Mouse (Mus musculus) gastrocnemius, postnatal 25 days (tissue): ENCODE measurements at regions not wholly inside any gene's neighbourhood (a gene's known extent, or its start where the extent isn't known, plus 50 kb on each side); places are given as distances from the start of the nearest gene placed in this dataset.
"Not testable (repeated sequence)": the region's sequence is repeated elsewhere in the genome, so short reads cannot be mapped to it uniquely, and the experiment has no call there.

Source experiments
- DNase-seq: peaks from one replicate; pipeline ENCODE4 v3.0.0; 2022

- peak; percentile 6 for DNase-seq
Observed at GRCm38 (mm10) chr3:31508471-31508870, 198.3 kb upstream of the Slc7a14 start.

- peak; percentile 14 for DNase-seq
Observed at GRCm38 (mm10) chr3:31499201-31499968, 189.2 kb upstream of the Slc7a14 start.

GRCm38 (mm10) chr3:31495287-31495686 lies 185.1 kb upstream of the Slc7a14 start:
- DNase-seq = no peak

DNA sequence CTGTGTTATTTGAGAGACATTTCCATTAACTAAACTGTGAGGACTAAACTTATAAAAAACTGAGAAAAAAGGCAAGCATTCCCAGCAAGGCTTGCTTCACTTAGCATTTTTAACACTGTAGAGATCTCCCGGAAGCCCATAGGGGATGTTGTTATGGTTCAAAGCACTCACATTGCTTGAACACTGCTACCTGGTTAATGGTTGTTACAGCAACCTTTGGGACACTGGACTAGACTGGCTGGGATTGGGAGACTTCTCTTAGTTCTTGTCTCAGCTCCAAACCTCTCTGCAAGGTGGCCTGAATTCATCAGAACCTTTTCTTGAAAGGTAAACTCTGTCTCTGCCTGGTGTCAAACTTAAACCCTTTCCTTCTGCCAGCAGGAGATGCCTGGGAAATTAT lies 184.5 kb upstream of the Slc7a14 start:
- no peak for DNase-seq

GRCm38 (mm10) chr3:31491736-31492135 lies 181.6 kb upstream of the Slc7a14 start:
- not testable (repeated sequence) for DNase-seq

DNA sequence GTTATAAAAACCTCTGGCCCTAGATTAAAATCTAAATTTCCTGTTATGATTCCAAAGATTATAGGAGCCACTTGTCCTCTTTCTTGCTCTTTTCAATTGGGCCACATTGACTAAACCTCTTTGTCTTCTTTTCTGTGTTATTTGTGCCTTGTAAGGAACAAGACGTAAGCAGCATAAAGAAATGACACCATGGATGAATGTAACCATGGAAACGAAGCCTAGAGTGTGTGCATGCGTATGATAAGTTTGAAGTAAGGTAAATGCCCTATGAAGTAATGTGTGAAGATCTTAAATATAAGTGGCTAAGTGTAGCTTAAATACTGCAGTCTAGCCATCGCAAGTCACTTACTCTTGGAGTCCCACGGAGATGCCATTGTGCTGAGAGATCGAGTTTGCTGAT lies 177.4 kb upstream of the Slc7a14 start:
- no peak for DNase-seq

- no peak for DNase-seq
Observed at GRCm38 (mm10) chr3:31481964-31482363, 171.8 kb upstream of the Slc7a14 start.

DNA sequence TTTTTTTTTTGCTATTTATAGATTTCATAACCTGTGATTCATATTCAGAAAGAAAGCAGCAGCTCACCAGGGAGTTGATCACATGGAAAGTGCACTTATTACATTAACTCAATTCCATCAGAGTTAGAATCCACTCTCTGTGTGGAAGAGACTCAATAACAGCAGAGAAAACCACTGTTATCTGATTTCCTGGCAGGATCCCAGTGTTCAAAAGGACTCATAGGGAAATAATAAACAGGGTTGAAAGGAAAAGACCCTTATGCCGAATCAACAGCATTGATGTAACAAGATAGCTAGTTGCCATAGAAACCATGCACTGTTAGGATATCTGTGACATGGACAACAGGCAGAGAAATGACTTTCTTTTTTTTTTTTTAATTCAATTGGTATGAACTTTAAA lies 157.7 kb upstream of the Slc7a14 start:
- DNase-seq = no peak

DNA sequence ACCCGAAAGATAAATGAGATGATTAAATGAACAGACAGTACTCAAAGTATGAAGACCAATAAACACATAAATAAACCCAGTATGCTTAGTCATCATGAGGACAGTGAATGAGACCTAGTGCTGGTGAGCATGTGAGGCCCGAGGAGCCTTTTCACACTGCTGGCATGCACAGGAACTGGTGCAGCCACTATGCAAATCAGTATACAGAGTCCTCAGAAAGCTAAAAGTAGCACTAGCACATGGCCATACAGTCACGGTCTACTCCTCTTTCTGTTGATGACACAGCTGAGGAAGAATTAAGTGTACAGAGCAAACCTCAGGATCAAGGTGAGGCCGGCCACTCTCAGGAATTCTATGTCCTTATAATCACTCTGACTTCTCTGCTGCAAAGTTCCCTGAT lies 154.1 kb upstream of the Slc7a14 start:
- no peak for DNase-seq

DNA sequence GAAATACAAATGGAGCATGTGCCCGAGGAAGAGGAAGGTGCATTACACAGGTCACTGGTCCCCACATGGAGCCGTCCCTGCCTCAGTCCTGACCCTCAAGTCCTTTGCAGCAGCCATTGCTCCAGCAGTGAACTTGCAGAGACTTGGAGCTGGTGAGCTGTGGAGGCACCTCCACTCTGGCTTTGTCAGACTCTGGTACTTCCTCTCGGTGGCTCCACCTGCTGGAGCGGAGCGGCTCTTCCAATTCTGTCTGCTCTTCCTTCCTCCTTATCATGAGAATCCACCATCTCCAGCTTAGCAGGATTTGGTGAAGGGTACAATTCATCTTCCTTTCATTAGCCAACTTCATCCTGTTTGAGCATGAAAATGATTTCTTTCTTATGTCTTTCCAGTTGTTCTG lies 149.3 kb upstream of the Slc7a14 start:
- no peak for DNase-seq

GRCm38 (mm10) chr3:31457938-31458337 lies 147.8 kb upstream of the Slc7a14 start:
- DNase-seq = no peak

GRCm38 (mm10) chr3:31455031-31455430 lies 144.9 kb upstream of the Slc7a14 start:
- no peak for DNase-seq

- no peak for DNase-seq
Observed at GRCm38 (mm10) chr3:31444861-31445260, 134.7 kb upstream of the Slc7a14 start.

DNA sequence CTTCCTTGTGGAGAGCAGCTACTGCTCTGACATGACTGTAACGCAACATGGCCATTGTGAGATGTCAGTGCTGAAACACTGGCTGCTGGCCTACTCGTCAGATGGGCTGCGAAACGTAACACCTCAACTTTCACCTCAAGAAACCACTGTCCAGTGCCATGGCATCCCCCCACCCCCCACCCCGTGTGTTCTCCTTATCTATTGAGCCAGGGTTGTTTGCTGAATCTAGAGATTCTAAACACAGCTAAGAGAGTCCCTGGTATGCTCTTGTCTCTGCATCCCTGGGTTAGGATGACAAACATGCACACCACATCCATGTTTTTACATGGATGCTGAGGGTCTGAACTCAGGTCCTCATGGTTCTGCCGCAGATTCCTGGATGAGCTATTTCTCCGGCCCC lies 134.1 kb upstream of the Slc7a14 start:
- DNase-seq = no peak

DNA sequence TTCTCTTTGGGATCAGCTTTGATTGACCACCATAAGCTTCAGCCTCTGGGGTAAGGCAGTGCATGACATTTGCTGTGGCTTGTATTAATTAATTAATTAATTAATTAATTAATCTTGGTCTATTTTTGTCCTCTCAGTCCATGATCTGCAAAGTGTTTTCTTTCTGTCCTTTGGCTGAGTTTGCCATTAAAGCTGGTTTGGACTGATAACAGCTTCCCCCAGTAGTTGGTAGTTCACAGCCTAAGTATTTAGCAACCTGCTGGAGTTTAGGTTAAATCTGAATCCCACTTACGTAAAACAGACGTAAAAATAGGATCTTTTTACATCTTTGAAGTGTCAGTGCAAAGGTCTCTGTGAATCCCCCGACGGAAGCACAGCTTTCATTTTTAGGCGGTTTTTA lies 133.7 kb upstream of the Slc7a14 start:
- no peak for DNase-seq

GRCm38 (mm10) chr3:31440282-31440681 lies 130.1 kb upstream of the Slc7a14 start:
- no peak for DNase-seq

DNA sequence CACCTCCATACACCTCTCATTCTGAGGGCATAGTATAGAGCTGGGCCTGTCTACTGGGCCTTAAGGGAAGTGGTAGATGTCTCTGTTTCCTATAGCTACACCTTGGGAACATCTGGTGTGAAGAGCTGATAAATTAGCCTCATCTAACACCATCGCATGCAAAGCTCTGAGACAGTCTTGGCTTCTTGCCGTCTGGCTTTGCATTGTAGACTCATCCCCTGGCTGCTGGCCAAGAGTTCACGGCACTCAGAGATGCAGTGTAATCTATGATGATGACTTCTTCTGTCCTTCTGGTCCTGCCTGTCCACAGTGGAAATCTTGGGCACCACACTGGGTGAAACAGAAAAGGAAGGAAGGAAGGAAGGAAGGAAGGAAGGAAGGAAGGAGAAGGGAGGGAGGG lies 127.8 kb upstream of the Slc7a14 start:
- no peak for DNase-seq

- DNase-seq = no peak
Observed at GRCm38 (mm10) chr3:31435204-31435963, 125.2 kb upstream of the Slc7a14 start.

DNA sequence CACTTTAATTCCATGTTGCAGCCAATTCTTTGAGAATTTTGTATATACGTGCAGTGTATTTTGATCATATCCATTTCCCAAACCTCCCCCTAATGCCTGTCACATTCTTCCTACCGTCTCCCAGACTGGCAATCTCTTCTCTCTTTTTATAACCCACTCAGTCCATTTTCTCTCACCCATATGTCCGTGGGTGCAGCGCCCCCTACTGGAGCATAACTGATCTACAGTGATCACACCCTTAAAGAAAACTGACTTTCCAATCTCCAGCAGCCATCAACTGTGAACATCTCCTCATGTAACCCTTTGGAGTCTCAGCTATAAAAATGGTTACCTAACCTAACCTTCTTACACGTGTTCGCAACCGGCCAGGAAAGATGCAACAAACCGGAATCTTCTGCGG lies 123.0 kb upstream of the Slc7a14 start:
- DNase-seq = no peak

- no peak for DNase-seq
Observed at GRCm38 (mm10) chr3:31423517-31423916, 113.3 kb upstream of the Slc7a14 start.

- no peak for DNase-seq
Observed at GRCm38 (mm10) chr3:31408802-31409201, 98.6 kb upstream of the Slc7a14 start.

DNA sequence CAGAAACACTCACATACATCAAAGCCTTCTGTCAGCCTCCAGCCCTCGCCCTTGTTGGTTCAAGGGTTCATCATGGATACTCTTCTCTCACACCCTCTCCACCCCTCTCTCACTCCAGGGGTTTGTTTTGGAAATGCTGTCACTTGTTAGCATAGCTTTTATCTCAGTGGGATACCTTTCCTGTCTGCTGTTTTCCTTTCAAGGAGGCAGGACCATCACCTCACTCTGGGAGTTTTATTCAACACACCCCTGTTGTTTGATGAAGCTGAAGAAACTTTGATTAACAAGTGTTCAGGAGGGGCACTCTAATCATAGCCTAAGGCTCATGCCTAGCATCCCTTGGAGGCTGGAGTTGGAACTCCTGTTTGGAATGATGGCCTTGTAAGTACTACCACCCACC lies 95.7 kb upstream of the Slc7a14 start:
- no peak for DNase-seq

GRCm38 (mm10) chr3:31399136-31399535 lies 89.0 kb upstream of the Slc7a14 start:
- no peak for DNase-seq

DNA sequence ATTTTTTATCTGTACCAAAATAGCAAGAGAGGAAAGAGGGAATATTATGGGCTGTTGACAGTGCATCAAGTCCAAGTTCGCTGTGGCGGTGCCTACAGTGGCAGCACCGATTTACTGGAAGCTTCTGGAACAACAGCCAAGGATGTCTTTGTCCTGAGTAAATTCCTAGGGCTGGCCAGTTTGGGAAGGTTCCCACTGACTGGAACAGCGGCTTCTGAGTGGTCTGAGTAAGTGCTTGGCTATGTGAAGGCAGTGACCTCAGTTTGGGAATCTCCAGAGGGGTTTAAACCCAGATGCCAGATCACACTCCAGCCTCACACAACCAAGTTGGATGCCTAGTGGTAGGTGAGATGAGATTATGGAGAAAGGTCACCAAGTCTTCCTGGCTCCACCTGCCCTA lies 84.4 kb upstream of the Slc7a14 start:
- peak; percentile 25 for DNase-seq
